18 mouse cellular contexts compared by ENCODE assay signal in the genomic region with DNA sequence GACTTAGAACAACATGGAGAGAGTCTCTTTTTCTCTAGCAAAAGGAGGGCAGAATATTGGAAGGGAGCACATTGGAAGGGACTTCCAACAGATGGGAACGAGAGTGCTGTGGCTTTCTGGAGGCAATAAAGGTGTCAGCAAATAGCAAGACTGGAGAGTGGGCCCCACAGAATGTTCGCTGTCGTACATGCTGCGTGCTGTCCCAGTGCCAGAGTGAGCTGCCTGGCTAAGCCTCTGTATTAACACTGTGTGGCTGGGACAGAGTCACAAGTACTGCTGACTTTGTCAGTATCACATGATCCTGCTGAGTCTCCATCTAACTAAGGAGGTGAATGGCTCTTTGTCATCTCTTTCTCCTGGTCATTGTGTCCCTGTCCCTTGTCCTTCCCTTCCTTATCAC.
DNase-seq lines count a peak whose midpoint lies in the region; ATAC-seq and TF ChIP-seq lines count a peak whose summit lies in the region.
"Had no signal": no experiment of that assay in that cellular context is flagged by ENCODE, and none has a peak within 500 bp of the region (broad histone marks: within the 10 kb centered on the region; RNA-seq: fewer than 3 reads in every experiment).

No protein-coding gene starts in this region.

- H3K9me3 ChIP-seq in kidney, embryonic 15.5 days (replicated peaks) = no peaks in the 10 kb centered on the region
- H3K9me3 ChIP-seq in lung, embryonic 14.5 days (ENCODE audit: low read depth, low read length) = no peaks in the 10 kb centered on the region
- H3K9me3 ChIP-seq in intestine, embryonic 15.5 days = no peaks in the 10 kb centered on the region
- H3K9me3 ChIP-seq: hindbrain, embryonic 15.5 days; midbrain, embryonic 13.5 days; stomach, embryonic 15.5 days had no signal

- H3K4me2 ChIP-seq in kidney, embryonic 15.5 days = no peak overlapping the region
- no peak overlapping the region for H3K4me2 ChIP-seq in lung, embryonic 14.5 days
- H3K4me2 ChIP-seq in intestine, embryonic 15.5 days (replicated peaks) = no peak overlapping the region
- H3K4me2 ChIP-seq: heart, embryonic 11.5 days; hindbrain, embryonic 15.5 days; midbrain, embryonic 13.5 days; stomach, embryonic 15.5 days had no signal

- ATAC-seq in kidney, embryonic 15.5 days (replicated peaks; ENCODE audit: low FRiP score) = peak; percentile 49; the same call in 1 of the 2 replicates
- peak; percentile 45; the same call in 1 of the 2 replicates for ATAC-seq in lung, embryonic 14.5 days (ENCODE audit: insufficient read depth)
- ATAC-seq in intestine, embryonic 15.5 days = peak; percentile 55
- no peak for ATAC-seq in activated CD4-positive, CD25-positive, alpha-beta regulatory T cell, adult 4 months
- ATAC-seq: midbrain, embryonic 13.5 days had no signal

- H3K4me3 ChIP-seq in kidney, embryonic 15.5 days (replicated peaks) = no peak overlapping the region
- no peak overlapping the region for H3K4me3 ChIP-seq in lung, embryonic 14.5 days (ENCODE audit: low read depth, low read length)
- H3K4me3 ChIP-seq in intestine, embryonic 15.5 days (replicated peaks) = no peak overlapping the region
- H3K4me3 ChIP-seq: erythroblast, embryonic 14.5 days; hindbrain, embryonic 15.5 days; midbrain, embryonic 13.5 days; stomach, embryonic 15.5 days had no signal

- WGBS in kidney, embryonic 15.5 days = 30% methylated on average over 4 of the region's 4 CpGs
- 44% methylated on average over 4 of the region's 4 CpGs for WGBS in lung, embryonic 14.5 days
- whole genome bisulfite sequencing in intestine, embryonic 15.5 days = 41% methylated on average over 4 of the region's 4 CpGs

- H3K4me1 ChIP-seq in kidney, embryonic 15.5 days = peaks cover 45% of the 10 kb centered on the region
- H3K4me1 ChIP-seq in lung, embryonic 14.5 days (ENCODE audit: insufficient read depth) = peaks cover 8% of the 10 kb centered on the region; the same call in 1 of the 2 replicates
- peaks cover 19% of the 10 kb centered on the region; the same call in 1 of the 2 replicates for H3K4me1 ChIP-seq in intestine, embryonic 15.5 days (replicated peaks)
- H3K4me1 ChIP-seq: hindbrain, embryonic 15.5 days; midbrain, embryonic 13.5 days had no signal

- no peaks in the 10 kb centered on the region for H3K27me3 ChIP-seq in kidney, embryonic 15.5 days
- no peaks in the 10 kb centered on the region for H3K27me3 ChIP-seq in lung, embryonic 14.5 days (ENCODE audit: insufficient read depth, low read length)
- H3K27me3 ChIP-seq in intestine, embryonic 15.5 days (replicated peaks) = no peaks in the 10 kb centered on the region
- H3K27me3 ChIP-seq: CH12.LX; hindbrain, embryonic 15.5 days; midbrain, embryonic 13.5 days; stomach, embryonic 15.5 days had no signal

- H3K9ac ChIP-seq in kidney, embryonic 15.5 days = no peak overlapping the region
- no peak overlapping the region for H3K9ac ChIP-seq in lung, embryonic 14.5 days
- no peak overlapping the region for H3K9ac ChIP-seq in intestine, embryonic 15.5 days
- H3K9ac ChIP-seq: hindbrain, embryonic 15.5 days; midbrain, embryonic 13.5 days; stomach, embryonic 15.5 days had no signal

- peak; percentile 34 to 46 for DNase-seq in cerebellum, postnatal 14 days
- no peak for DNase-seq in cerebellum, adult 18-20 months
- no peak for DNase-seq in kidney, adult 18-20 months
- DNase-seq in lung, embryonic 14.5 days = peak; percentile 30
- DNase-seq in lung, postnatal 10 days = no peak
- DNase-seq: adrenal gland, postnatal 25 days; heart, postnatal 36 days; lung, adult 18-20 months; retina, postnatal 1 day had no signal

- no peaks in the 10 kb centered on the region for H3K36me3 ChIP-seq in kidney, embryonic 15.5 days
- no peaks in the 10 kb centered on the region for H3K36me3 ChIP-seq in lung, embryonic 14.5 days (ENCODE audit: insufficient read depth)
- H3K36me3 ChIP-seq in intestine, embryonic 15.5 days = no peaks in the 10 kb centered on the region
- H3K36me3 ChIP-seq: hindbrain, embryonic 15.5 days; midbrain, embryonic 13.5 days; stomach, embryonic 15.5 days had no signal

- no peak for TF ChIP-seq CTCF in lung, embryonic 14.5 days (IDR thresholded peaks at IDR 0.05; ENCODE audit: low read depth)

- H3K27ac ChIP-seq in kidney, embryonic 15.5 days = peak overlapping the region; percentile 56; the same call in 1 of the 2 replicates
- no peak overlapping the region for H3K27ac ChIP-seq in lung, embryonic 14.5 days (ENCODE audit: low read depth)
- no peak overlapping the region for H3K27ac ChIP-seq in intestine, embryonic 15.5 days
- H3K27ac ChIP-seq: hindbrain, embryonic 15.5 days; midbrain, embryonic 13.5 days; stomach, embryonic 15.5 days had no signal

Comparison
In these comparisons a context has a peak if more than half of its experiments do, and no peak if none do; other contexts are left out.
1. DNase-seq: peak in cerebellum, postnatal 14 days (2 of 2) and lung, embryonic 14.5 days (single experiment); none in cerebellum, adult 18-20 months (0 of 2), kidney, adult 18-20 months (single experiment) and lung, postnatal 10 days (single experiment).